Mouse (Mus musculus): Measurements from ENCODE around the gene Adck1. TPM values are rescaled to one million over a fixed set of nuclear protein-coding genes. Genes with fewer than 3 reads are reported as not detected.
"Not testable (repeated sequence)": the region's sequence is repeated elsewhere in the genome, so short reads cannot be mapped to it uniquely, and the experiment has no call there.

The Adck1 gene
- polyA plus RNA-seq (2014; fragmentation: Nextera tagmentation; extraction: Ambion mirVana): 15.2 and 17.8 TPM in 2 replicates

DNA sequence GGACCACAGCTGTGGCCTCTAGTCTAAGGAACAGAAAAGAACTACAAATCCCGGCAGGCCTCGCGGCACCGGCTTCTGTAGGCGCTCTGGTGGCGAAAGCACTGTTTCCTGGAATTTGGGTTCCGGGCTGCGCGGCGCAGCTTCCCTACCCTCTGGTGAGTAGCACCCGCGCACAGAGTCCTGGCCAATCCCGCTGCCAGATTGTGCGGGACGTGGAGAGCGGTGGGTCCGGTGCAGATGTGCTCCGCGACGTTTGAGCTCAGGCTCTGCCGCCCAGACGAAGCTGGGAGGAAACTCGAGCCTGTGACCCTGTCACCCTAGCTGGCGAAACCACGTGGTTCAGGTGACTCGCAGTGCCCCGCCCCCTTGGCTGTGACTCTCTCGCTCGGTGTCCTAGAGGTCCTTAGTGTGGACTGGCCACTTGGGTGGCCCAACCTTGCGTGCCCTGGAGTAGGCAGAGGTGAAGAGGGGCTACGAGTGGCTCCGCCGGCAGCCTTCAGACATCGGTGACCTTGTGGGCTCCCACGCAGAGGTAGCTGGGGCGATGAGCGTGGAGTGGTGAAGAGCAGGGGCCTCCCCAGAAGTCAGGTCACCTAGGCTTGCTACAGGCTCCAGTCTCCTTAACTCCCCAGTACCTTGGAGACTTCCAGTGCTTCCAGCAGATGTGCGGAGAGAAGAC, at the start of gene Adck1:
TSS of gene Adck1 (plus strand) at position 114 of the 679 bp plus-strand sequence.
- H3K4me3 ChIP-seq (ENCODE audit: low read depth, low read length): peak within 1 kb of the TSS; percentile 71
- ATAC-seq (ENCODE audit: insufficient read depth) (peak; percentile 99), DNase-seq (peak; percentile 95)
- peak within 1 kb of the TSS; percentile 74 for H3K9ac ChIP-seq
- no peaks in the 10 kb centered on the region for H3K27me3 ChIP-seq (ENCODE audit: insufficient read depth, low read length)
- H3K4me2 ChIP-seq: peak within 1 kb of the TSS; percentile 86
- H3K36me3 ChIP-seq (ENCODE audit: insufficient read depth): no peaks in the 10 kb centered on the region
- TF ChIP-seq CTCF (IDR thresholded peaks at IDR 0.05; ENCODE audit: low read depth): no peak
- WGBS: under 1% methylated on average over 38 of the region's 38 CpGs
- H3K27ac ChIP-seq (ENCODE audit: low read depth): no peak within 1 kb of the TSS
- no peaks in the 10 kb centered on the region for H3K4me1 ChIP-seq (ENCODE audit: insufficient read depth)
- no peaks in the 10 kb centered on the region for H3K9me3 ChIP-seq (ENCODE audit: low read depth, low read length)

DNA sequence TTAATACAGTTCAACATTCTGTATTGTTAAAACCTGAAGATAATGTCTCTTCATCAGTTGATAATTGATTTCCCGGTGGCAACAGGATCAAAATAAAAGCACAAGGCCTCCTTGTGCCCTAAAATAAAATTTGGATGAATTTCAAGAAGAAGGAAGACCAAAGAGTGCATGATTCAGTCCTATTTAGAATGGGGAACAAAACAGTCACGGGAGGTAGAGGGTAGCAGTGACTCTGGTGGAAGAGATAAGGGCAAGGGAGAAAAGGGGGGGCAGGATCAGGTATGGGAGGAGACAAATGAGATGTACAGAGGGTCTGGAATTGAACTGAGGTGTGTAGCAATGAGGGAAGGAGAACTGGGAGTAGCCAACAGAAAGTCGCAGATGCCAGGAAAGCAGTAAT, 45.8 kb upstream of the Adck1 start:
- no peak overlapping the region for H3K27ac ChIP-seq (ENCODE audit: low read depth)
- ATAC-seq (ENCODE audit: insufficient read depth) (no peak), DNase-seq (no peak)
- WGBS: 77% methylated on average over 3 of the region's 3 CpGs
- H3K27me3 ChIP-seq (ENCODE audit: insufficient read depth, low read length): no peaks in the 10 kb centered on the region
- no peak overlapping the region for H3K4me3 ChIP-seq (ENCODE audit: low read depth, low read length)
- H3K36me3 ChIP-seq (ENCODE audit: insufficient read depth): no peaks in the 10 kb centered on the region
- H3K9ac ChIP-seq: no peak overlapping the region
- no peaks in the 10 kb centered on the region for H3K4me1 ChIP-seq (ENCODE audit: insufficient read depth)
- H3K4me2 ChIP-seq: no peak overlapping the region
- no peak for TF ChIP-seq CTCF (IDR thresholded peaks at IDR 0.05; ENCODE audit: low read depth)
- H3K9me3 ChIP-seq (ENCODE audit: low read depth, low read length): no peaks in the 10 kb centered on the region

DNA sequence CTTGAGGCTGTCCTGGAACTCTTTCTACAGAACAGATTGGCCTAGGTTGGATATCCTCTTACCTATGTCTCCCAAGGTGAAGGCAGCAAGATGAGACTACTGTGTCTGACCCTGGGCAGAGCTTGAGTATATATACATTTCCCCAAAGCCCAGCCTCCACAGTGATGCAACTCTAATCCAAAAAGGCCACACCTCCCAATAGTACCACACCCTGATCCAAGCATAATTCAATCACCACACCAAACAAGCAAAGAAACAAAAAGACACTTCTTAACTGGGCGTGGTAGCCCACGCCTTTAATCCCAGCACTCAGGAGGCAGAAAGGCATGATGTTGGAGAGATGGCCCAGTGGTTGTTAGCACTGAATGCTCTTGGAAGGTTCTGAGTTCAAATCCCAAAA, 36.4 kb upstream of the Adck1 start, which contains the start of gene Gm5039:
TSS of gene Gm5039 (minus strand) at position 101 of the 400 bp plus-strand sequence.
- not testable (repeated sequence) for H3K9ac ChIP-seq; H3K27me3 ChIP-seq (ENCODE audit: insufficient read depth, low read length); H3K4me2 ChIP-seq; H3K9me3 ChIP-seq (ENCODE audit: low read depth, low read length); ATAC-seq (ENCODE audit: insufficient read depth); DNase-seq; H3K27ac ChIP-seq (ENCODE audit: low read depth); H3K4me1 ChIP-seq (ENCODE audit: insufficient read depth); H3K36me3 ChIP-seq (ENCODE audit: insufficient read depth); H3K4me3 ChIP-seq (ENCODE audit: low read depth, low read length)
- WGBS: 85% methylated on average over 2 of the region's 2 CpGs

DNA sequence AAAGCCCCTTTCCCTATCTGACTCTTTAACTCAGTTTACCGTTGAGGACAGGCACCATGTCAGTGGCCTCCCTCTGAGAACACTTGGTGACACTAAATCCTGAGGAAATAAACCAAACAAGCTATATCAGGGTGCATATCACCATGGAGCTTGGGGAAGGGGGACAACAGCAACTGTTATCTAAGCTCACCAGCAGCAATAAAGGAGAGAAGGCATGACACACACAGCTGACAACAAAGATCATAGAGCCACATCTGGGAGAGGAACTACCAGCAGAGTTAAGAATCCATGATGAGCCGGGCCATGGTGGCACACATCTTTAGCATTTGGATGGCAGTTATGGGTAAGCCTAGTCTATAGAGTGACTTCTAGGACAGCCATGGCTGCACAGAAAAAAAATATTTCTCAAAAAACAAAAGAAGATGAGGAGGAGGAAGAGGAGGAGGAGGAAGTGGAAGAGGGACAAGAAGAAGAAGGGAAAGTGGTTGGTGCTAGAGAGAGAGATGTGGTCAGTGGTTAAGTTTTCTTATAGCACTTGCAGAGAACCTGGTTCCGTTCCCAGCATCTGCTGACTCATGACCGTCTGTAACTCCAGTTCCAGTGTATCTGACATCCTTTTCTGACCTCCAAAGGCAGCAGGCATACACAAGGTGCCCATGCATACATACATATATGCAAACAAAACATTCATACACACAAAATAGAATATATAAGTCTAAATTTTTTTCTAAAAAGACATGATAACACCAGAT, 23.5 kb upstream of the Adck1 start:
- DNase-seq; H3K4me2 ChIP-seq; H3K4me3 ChIP-seq (ENCODE audit: low read depth, low read length); H3K9ac ChIP-seq; H3K27ac ChIP-seq (ENCODE audit: low read depth); ATAC-seq (ENCODE audit: insufficient read depth); H3K4me1 ChIP-seq (ENCODE audit: insufficient read depth); H3K36me3 ChIP-seq (ENCODE audit: insufficient read depth); H3K27me3 ChIP-seq (ENCODE audit: insufficient read depth, low read length); H3K9me3 ChIP-seq (ENCODE audit: low read depth, low read length): not testable (repeated sequence)
- 67% methylated on average over 4 of the region's 4 CpGs for WGBS

DNA sequence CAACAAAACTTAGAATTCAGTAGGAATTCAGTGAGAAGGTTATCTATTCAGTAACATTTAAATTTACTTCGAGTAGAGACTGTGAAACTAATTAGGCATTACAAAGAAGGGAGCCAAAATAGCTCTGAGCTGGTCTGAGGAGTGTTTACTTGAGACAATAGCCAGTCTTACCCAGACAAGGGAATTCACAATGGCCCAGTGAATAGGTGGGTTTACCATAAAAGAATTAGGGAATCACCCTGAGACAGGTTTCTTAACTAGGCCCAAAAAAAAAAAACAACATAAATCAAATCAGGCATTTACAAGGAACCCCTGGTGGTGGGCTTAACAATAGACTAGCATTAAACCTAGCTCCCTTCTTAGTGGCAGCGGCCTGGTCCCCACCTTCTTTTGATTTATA, 19.1 kb upstream of the Adck1 start:
- DNase-seq; H3K27ac ChIP-seq (ENCODE audit: low read depth); ATAC-seq (ENCODE audit: insufficient read depth); H3K27me3 ChIP-seq (ENCODE audit: insufficient read depth, low read length); H3K9ac ChIP-seq; H3K4me3 ChIP-seq (ENCODE audit: low read depth, low read length); H3K9me3 ChIP-seq (ENCODE audit: low read depth, low read length); H3K4me2 ChIP-seq; H3K4me1 ChIP-seq (ENCODE audit: insufficient read depth); H3K36me3 ChIP-seq (ENCODE audit: insufficient read depth): not testable (repeated sequence)
- WGBS: 51% methylated on average over 2 of the region's 2 CpGs

DNA sequence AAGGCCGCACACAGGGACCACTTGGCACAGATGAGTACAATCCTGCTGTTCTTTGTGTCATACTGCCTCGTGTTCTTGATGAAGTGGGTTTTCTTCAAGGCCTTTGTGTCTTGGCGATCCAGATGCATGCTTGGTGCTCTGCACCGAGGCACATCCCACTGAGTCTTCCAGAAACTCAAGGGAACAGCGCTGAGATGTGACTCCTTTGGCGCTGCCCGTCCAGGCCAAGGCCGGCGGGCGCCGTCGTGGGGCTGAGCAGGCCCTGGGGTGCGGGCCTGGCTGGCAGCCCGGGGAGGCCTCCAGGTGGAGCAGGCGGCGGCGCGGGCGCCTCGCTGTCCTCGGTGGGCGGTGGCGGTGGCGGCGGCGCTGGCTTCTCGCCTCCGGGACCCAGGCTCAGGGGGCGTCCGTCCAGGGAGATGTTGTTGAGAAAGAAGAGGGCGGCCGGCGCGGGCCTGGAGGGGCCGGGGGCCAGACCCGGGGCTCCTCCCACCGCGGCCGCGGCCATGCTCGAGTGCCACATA, 6.1 kb upstream of the Adck1 start:
- H3K9me3 ChIP-seq (ENCODE audit: low read depth, low read length): no peaks in the 10 kb centered on the region
- DNase-seq (peak; percentile 11), ATAC-seq (ENCODE audit: insufficient read depth) (peak; percentile 69; the same call in 1 of the 2 replicates)

DNA sequence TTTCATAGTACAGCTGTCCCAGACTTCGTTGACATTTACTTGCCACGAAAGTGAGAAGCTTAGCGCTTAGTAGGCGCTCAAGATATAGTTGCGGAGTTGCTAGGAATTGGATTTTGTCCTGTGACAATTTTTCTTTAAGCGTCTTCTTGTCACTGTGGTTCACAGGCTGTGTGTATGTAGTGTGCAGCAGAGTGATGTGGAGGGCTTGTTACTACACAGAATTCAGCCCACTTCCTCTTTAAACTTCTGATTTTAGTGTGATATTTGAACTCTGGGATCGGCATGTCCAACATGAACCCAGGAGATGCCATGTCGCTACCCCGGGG, 729 bp downstream of the Adck1 start:
- no peaks in the 10 kb centered on the region for H3K27me3 ChIP-seq (ENCODE audit: insufficient read depth, low read length)
- peak overlapping the region; percentile 74 for H3K9ac ChIP-seq
- peak; percentile 3; the same call in 1 of the 2 replicates for ATAC-seq (ENCODE audit: insufficient read depth)
- no peak overlapping the region for H3K27ac ChIP-seq (ENCODE audit: low read depth)
- WGBS: 44% methylated on average over 9 of the region's 9 CpGs
- DNase-seq: no peak
- H3K4me2 ChIP-seq: peak overlapping the region; percentile 86
- no peaks in the 10 kb centered on the region for H3K9me3 ChIP-seq (ENCODE audit: low read depth, low read length)
- H3K4me1 ChIP-seq (ENCODE audit: insufficient read depth): no peaks in the 10 kb centered on the region
- no peak for TF ChIP-seq CTCF (IDR thresholded peaks at IDR 0.05; ENCODE audit: low read depth)
- no peaks in the 10 kb centered on the region for H3K36me3 ChIP-seq (ENCODE audit: insufficient read depth)
- peak overlapping the region; percentile 71 for H3K4me3 ChIP-seq (ENCODE audit: low read depth, low read length)

More for the DNA sequence above, 6.1 kb upstream of the Adck1 start:
- no peak for TF ChIP-seq CTCF (IDR thresholded peaks at IDR 0.05; ENCODE audit: low read depth)
- no peaks in the 10 kb centered on the region for H3K27me3 ChIP-seq (ENCODE audit: insufficient read depth, low read length)
- H3K27ac ChIP-seq (ENCODE audit: low read depth): no peak overlapping the region
- peak overlapping the region; percentile 57 for H3K4me2 ChIP-seq
- WGBS: 18% methylated on average over 41 of the region's 41 CpGs
- no peaks in the 10 kb centered on the region for H3K4me1 ChIP-seq (ENCODE audit: insufficient read depth)
- peak overlapping the region; percentile 31 for H3K4me3 ChIP-seq (ENCODE audit: low read depth, low read length)
- no peaks in the 10 kb centered on the region for H3K36me3 ChIP-seq (ENCODE audit: insufficient read depth)
- peak overlapping the region; percentile 41 for H3K9ac ChIP-seq

Data from lung, embryonic 14.5 days (tissue).